Mouse (Mus musculus) ES-E14 (cell line): ENCODE measurements around the gene Gatad2a. TPM values are rescaled to one million over a fixed set of nuclear protein-coding genes. Genes with fewer than 3 reads are reported as not detected.
"Not testable (repeated sequence)": the region's sequence is repeated elsewhere in the genome, so short reads cannot be mapped to it uniquely, and the experiment has no call there.

Experiments used
- DNase-seq: peaks from one replicate; pipeline ENCODE4 v3.0.0-alpha.2; 2013; ENCODE audit warnings: low read depth, low spot score
- H3K27ac ChIP-seq: 2 replicates; pipeline ENCODE4 v1.5.1; 2012; ENCODE audit warnings: low read depth, mild to moderate bottlenecking, low read length, moderate library complexity, mixed read lengths; ENCODE audit not compliant: poor library complexity, insufficient read depth, severe bottlenecking
- H3K36me3 ChIP-seq: 2 replicates; pipeline ENCODE4 v1.6.1; 2012; ENCODE audit warnings: mild to moderate bottlenecking, low read length, moderate library complexity, mixed read lengths; ENCODE audit not compliant: control insufficient read depth, poor library complexity, insufficient read depth, severe bottlenecking
- H3K4me1 ChIP-seq, 2 experiments: fragments of 150-350 bp in 1 of 2; sonication (generic) in 1 of 2; 2 replicates each; pipeline ENCODE4 v1.6.1; 2012; ENCODE audit warnings: low read length in 2 of 2, mild to moderate bottlenecking in 1 of 2, mixed read lengths in 1 of 2; ENCODE audit not compliant: control insufficient read depth in 2 of 2, insufficient read depth in 2 of 2, poor library complexity in 1 of 2
- H3K4me3 ChIP-seq, 2 experiments: fragments of 150-350 bp in 1 of 2; sonication (generic) in 1 of 2; 2 replicates each; pipeline ENCODE4 v1.5.1; 2012; ENCODE audit warnings: low read length in 2 of 2, low read depth in 1 of 2, mild to moderate bottlenecking in 1 of 2, mixed read lengths in 1 of 2; ENCODE audit not compliant: insufficient read depth in 1 of 2, poor library complexity in 1 of 2, severe bottlenecking in 1 of 2
- H3K9ac ChIP-seq: 2 replicates; pipeline ENCODE4 v1.6.1; 2012; ENCODE audit warnings: low read depth, mild to moderate bottlenecking, low read length, mixed read lengths; ENCODE audit not compliant: poor library complexity, insufficient read depth, severe bottlenecking
- H3K9me3 ChIP-seq: fragments of 150-350 bp; sonication (generic); 2 replicates; pipeline ENCODE4 v1.6.1; 2012; ENCODE audit warnings: low read depth, mild to moderate bottlenecking, low read length; ENCODE audit not compliant: control insufficient read depth, insufficient read depth
- CHD2 ChIP-seq: IDR thresholded peaks from 2 replicates; pipeline ENCODE4 v1.6.1; 2014; ENCODE audit warnings: mild to moderate bottlenecking, low read depth, low read length, inconsistent platforms
- HCFC1 ChIP-seq: IDR thresholded peaks from 2 replicates; pipeline ENCODE4 v1.6.1; 2012; ENCODE audit warnings: low read length, inconsistent platforms, borderline replicate concordance; ENCODE audit not compliant: insufficient read depth
- MAFK ChIP-seq: IDR thresholded peaks from 2 replicates; pipeline ENCODE4 v1.6.1; 2014; ENCODE audit warnings: mild to moderate bottlenecking, low read depth, low read length, inconsistent platforms; ENCODE audit not compliant: insufficient read depth
- ZC3H11A ChIP-seq: IDR thresholded peaks from 2 replicates; pipeline ENCODE4 v1.6.1; 2012; ENCODE audit warnings: low read depth, mild to moderate bottlenecking, inconsistent platforms, low read length, borderline replicate concordance
- ZNF384 ChIP-seq: IDR thresholded peaks from 2 replicates; pipeline ENCODE4 v1.6.1; 2012; ENCODE audit warnings: low read depth, low read length, inconsistent platforms
- in situ Hi-C, 2 experiments: fragments of 600-800 bp; cut with MboI; formaldehyde crosslinking; loops; one replicate each; pipeline ENCODE4 v1.15.1; 2025; ENCODE audit warnings: low sequenced_read_pairs in 2 of 2, inconsistent platforms in 1 of 2; ENCODE audit not compliant: unreplicated experiment in 2 of 2
- total RNA-seq: library from RNA; depleted of rRNA; stranded (reverse); fragments of 300-350 nt; gene quantifications from 2 replicates; pipeline ENCODE4 v1.2.3, GENCODE M21; 2012

Gene Gatad2a
- total RNA-seq, 1 experiment = 139 TPM

- DNase-seq = no peak
- no peak overlapping the region for H3K4me3 ChIP-seq
- in situ Hi-C loops = no loop called here
- H3K27ac ChIP-seq = no peak overlapping the region
- H3K9me3 ChIP-seq = no peaks in the 10 kb centered on the region
- H3K9ac ChIP-seq = no peak overlapping the region
- TF ChIP-seq CHD2 = no peak
- no peak for TF ChIP-seq ZNF384
- no peak for TF ChIP-seq ZC3H11A
- TF ChIP-seq MAFK = no peak
- TF ChIP-seq HCFC1 = no peak
- peaks cover 3% of the 10 kb centered on the region; the same call in 1 of the 2 replicates for H3K36me3 ChIP-seq
- H3K4me1 ChIP-seq = peaks cover 4 to 5% of the 10 kb centered on the region in 2 experiments; a peak in 1 of 4 replicates
These were observed 16.6 kb upstream of the Gatad2a start for GRCm38 (mm10) chr8:70012763-70013162.

GRCm38 (mm10) chr8:70012350-70012749, 16.2 kb upstream of the Gatad2a start:
- H3K36me3 ChIP-seq = peaks cover 3% of the 10 kb centered on the region; the same call in 1 of the 2 replicates
- H3K27ac ChIP-seq = no peak overlapping the region
- H3K9me3 ChIP-seq = no peaks in the 10 kb centered on the region
- peaks cover 4 to 5% of the 10 kb centered on the region in 2 experiments; a peak in 1 of 4 replicates for H3K4me1 ChIP-seq
- TF ChIP-seq CHD2 = no peak
- TF ChIP-seq MAFK = no peak
- TF ChIP-seq ZC3H11A = no peak
- TF ChIP-seq ZNF384 = no peak
- DNase-seq = no peak
- no peak overlapping the region for H3K4me3 ChIP-seq
- in situ Hi-C loops = no loop called here
- no peak overlapping the region for H3K9ac ChIP-seq

GRCm38 (mm10) chr8:70010796-70011195, 14.6 kb upstream of the Gatad2a start:
- in situ Hi-C loops, H3K4me1 ChIP-seq, H3K4me3 ChIP-seq, H3K9ac ChIP-seq, H3K27ac ChIP-seq, H3K9me3 ChIP-seq, H3K36me3 ChIP-seq, DNase-seq: not testable (repeated sequence)

- Histone ChIP-seq H3K36me3 (no peaks in the 10 kb centered on the region), H3K9ac (no peak overlapping the region), H3K9me3 (no peaks in the 10 kb centered on the region), H3K4me3 (no peak overlapping the region), H3K4me1 (peaks cover 6 to 20% of the 10 kb centered on the region in 2 experiments; a peak in 3 of 4 replicates), H3K27ac (no peak overlapping the region; the same call in 1 of the 2 replicates)
- TF ChIP-seq HCFC1 (no peak), ZC3H11A (no peak), ZNF384 (no peak)
- in situ Hi-C loops = no loop called here
- no peak for DNase-seq
These were observed 9.0 kb upstream of the Gatad2a start for GRCm38 (mm10) chr8:70005178-70005577.

- H3K4me3 ChIP-seq = no peak overlapping the region
- DNase-seq = no peak
- in situ Hi-C loops = no loop called here
- TF ChIP-seq HCFC1 (no peak), ZNF384 (no peak), ZC3H11A (no peak), MAFK (no peak), CHD2 (no peak)
- H3K9ac ChIP-seq = no peak overlapping the region
- H3K9me3 ChIP-seq = no peaks in the 10 kb centered on the region
- H3K4me1 ChIP-seq = peaks cover 6 to 20% of the 10 kb centered on the region in 2 experiments; a peak in 3 of 4 replicates
- H3K27ac ChIP-seq = no peak overlapping the region
- H3K36me3 ChIP-seq = no peaks in the 10 kb centered on the region
These were observed 8.2 kb upstream of the Gatad2a start for GRCm38 (mm10) chr8:70004345-70004744.
